Mouse (Mus musculus): ENCODE data around the gene Helz2.

- TF ChIP-seq CTCF (IDR thresholded peaks at IDR 0.05; ENCODE audit: control insufficient read depth, insufficient read depth, insufficient replicate concordance, low read depth, low read length) (no peak), POLR2A (IDR thresholded peaks at IDR 0.05; ENCODE audit: control insufficient read depth, low read depth, low read length) (no peak)
Measured at GRCm38 (mm10) chr2:181228335-181228734, 13.5 kb downstream of the Helz2 start.

Data from testis, adult 2 months (tissue).